Mouse (Mus musculus) megakaryocyte-erythroid progenitor cell, adult 5-6 weeks (primary cell): ENCODE results near the gene Vmn1r13. TPM values are rescaled to one million over a fixed set of nuclear protein-coding genes. Genes with fewer than 3 reads are reported as not detected.
"Not testable (repeated sequence)": the region's sequence is repeated elsewhere in the genome, so short reads cannot be mapped to it uniquely, and the experiment has no call there.

ENCODE experiments used
- ATAC-seq: replicated peaks from 2 replicates; pipeline ENCODE4 v1.8.0; 2016; ENCODE audit warnings: mild to moderate bottlenecking, inconsistent platforms; ENCODE audit not compliant: severe bottlenecking, poor library complexity, low FRiP score, low TSS enrichment
- total RNA-seq, 2 experiments: library from RNA; stranded (forward) in 1 of 2; stranded (reverse) in 1 of 2; fragments of 200-1000, 215-1000 nt in 1 of 2; fragments of >200 nt in 1 of 2; fragmentation: Nextera tagmentation in 1 of 2; gene quantifications; 2 replicates each; pipeline ENCODE4 v1.2.3; 2014 to 2017

Gene Vmn1r13
- total RNA-seq (2014; fragmentation: Nextera tagmentation) (not detected in 2 replicates), total RNA-seq (2017) (not detected in 2 replicates)

DNA sequence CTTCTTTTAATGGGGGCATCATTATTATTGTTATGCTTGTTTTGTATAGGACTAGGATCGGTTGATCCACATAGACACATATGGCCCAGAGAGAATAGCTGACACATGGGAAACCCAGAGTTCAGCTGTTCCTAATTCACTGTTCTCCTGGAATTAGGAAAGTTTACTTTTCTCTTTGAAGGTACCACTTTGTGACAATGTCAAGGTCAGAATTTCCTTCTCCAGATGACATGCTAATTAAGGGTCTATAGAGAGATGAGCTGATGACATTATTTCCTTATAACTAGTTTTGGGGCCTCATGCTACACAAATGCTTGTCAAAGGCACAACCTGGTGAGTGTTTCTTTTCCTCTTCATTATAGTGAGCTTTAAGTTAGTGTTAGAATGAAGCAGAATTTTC is at the start of gene Vmn1r13:
Gene Vmn1r13, plus strand, starts transcription at position 301 of the 400 bp plus-strand sequence.
- ATAC-seq = not testable (repeated sequence)

DNA sequence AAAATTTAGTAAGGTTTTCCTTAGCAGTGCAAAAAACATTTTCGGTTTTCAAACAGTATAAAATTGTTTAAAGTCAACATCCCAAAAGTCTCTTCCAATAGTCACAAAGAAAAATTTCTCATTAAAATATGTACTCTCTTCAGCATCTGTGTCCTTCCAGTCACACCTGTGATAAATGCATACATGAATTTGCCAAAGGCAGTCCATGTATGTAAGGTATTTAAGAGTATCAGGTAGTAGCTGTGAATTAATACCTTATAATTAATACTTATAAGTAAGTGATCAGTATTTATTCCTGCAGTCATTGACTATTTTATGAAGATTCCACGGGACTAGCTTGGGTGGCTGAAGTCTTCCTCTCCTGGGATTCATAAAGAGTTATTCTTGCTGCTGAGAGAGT is 46.5 kb upstream of the Vmn1r13 start, which contains the start of gene Vmn1r12:
Gene Vmn1r12, plus strand, starts transcription at position 301 of the 400 bp plus-strand sequence.
- ATAC-seq = no peak

DNA sequence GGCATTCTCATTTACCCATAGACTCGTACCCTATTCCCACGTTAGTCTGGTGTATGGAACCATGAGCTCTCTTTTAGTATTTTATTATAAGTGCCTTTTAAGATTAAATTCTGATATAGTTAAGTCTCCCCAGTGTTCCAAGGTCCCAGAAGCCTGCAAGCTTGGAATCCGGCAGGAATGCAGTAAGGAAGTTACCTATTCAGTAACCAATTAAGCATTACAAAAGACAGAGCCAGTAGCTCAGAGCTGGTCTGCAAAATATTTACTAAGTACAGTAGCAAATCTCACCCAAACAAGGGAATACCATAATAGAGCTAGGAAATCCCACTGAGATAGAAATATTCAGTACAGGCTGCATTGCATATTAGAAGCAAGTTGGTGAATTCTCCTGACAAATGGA is 13.1 kb upstream of the Vmn1r13 start:
- ATAC-seq = not testable (repeated sequence)

DNA sequence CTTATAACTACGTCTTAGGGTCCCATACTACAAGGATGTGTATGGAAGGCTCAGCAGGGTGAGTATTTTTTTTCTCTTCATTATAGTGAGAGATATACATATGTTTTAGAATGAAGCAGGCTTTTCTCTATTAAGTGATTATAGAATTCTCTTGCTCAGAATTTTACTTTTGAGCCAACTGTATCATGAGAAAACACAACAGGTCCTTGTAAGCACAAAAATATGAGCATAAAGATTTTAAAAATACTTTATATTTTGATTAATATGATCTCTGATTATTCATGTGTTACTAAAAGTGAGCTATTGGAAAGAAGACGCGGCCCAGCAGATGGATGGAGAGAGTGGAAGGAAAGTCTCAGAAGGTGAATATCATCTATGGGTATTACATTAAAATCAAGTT is 28.3 kb downstream of the Vmn1r13 start, which contains the start of gene Vmn1r14:
Gene Vmn1r14, plus strand, starts transcription at position 301 of the 400 bp plus-strand sequence.
- ATAC-seq = no peak

DNA sequence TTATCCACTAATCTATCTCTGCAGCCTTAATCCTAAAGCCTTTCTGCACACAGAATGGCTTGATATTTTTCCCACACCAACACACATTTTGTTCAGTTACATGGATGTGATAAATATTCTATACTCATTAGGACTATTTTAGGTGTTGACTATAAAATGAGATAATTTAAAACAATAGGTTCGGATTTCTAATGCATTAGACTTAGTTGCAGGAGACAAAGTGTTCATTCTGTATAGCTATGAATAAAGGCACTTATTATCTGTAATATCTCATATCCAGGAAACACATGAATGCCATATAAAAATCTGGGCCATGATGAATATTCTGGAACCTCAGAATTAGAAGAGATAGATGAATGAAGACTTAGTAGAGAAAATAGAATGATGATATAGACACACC is 54.6 kb downstream of the Vmn1r13 start, which contains the start of gene Vmn1r15:
Gene Vmn1r15, plus strand, starts transcription at position 301 of the 400 bp plus-strand sequence.
- no peak for ATAC-seq

DNA sequence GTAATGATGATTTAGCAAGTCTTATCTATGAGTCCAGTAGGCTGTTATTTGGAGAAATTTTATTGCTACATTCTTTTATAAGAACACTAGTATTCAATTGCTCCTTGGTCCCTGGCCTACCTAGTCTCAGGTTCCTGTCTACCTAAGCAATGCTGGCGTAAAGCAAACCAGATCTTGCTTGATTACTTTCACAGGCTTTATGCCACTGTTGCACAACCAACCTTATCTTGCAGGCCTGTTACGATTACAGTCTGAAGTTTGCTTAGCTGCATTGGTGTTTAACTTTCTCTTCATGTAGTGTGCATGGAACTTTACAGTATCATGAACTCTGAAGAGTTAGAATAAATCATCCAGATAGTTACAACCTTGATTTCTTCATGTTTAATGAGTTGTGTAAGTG is 57.9 kb downstream of the Vmn1r13 start:
- no peak for ATAC-seq

Other genes starting within 250 kb of the Vmn1r13 start
- gene Vmn1r5, start 233.0 kb upstream of the Vmn1r13 start, total RNA-seq (2014; fragmentation: Nextera tagmentation) = not detected in 2 replicates
- gene Vmn1r5, start 233.0 kb upstream of the Vmn1r13 start, total RNA-seq (2017) = not detected in 2 replicates
- gene Vmn1r6, start 206.0 kb upstream of the Vmn1r13 start, total RNA-seq (2014; fragmentation: Nextera tagmentation) = not detected in 2 replicates
- not detected in 2 replicates for gene Vmn1r6, start 206.0 kb upstream of the Vmn1r13 start, total RNA-seq (2017)
- not detected in 2 replicates for gene Vmn1r7, start 178.0 kb upstream of the Vmn1r13 start, total RNA-seq (2014; fragmentation: Nextera tagmentation)
- not detected in 2 replicates for gene Vmn1r7, start 178.0 kb upstream of the Vmn1r13 start, total RNA-seq (2017)
- not detected in 2 replicates for gene Vmn1r8, start 171.0 kb upstream of the Vmn1r13 start, total RNA-seq (2014; fragmentation: Nextera tagmentation)
- gene Vmn1r8, start 171.0 kb upstream of the Vmn1r13 start, total RNA-seq (2017) = not detected in 2 replicates
- gene Vmn1r9, start 136.5 kb upstream of the Vmn1r13 start, total RNA-seq (2014; fragmentation: Nextera tagmentation) = not detected in 2 replicates
- not detected in 2 replicates for gene Vmn1r9, start 136.5 kb upstream of the Vmn1r13 start, total RNA-seq (2017)
- not detected in 2 replicates for gene Vmn1r10, start 93.8 kb upstream of the Vmn1r13 start, total RNA-seq (2014; fragmentation: Nextera tagmentation)
- gene Vmn1r10, start 93.8 kb upstream of the Vmn1r13 start, total RNA-seq (2017) = not detected in 2 replicates
- not detected in 2 replicates for gene Vmn1r11, start 69.8 kb upstream of the Vmn1r13 start, total RNA-seq (2014; fragmentation: Nextera tagmentation)
- gene Vmn1r11, start 69.8 kb upstream of the Vmn1r13 start, total RNA-seq (2017) = not detected in 2 replicates
- not detected in 2 replicates for gene Vmn1r12, start 46.4 kb upstream of the Vmn1r13 start, total RNA-seq (2014; fragmentation: Nextera tagmentation)
- not detected in 2 replicates for gene Vmn1r12, start 46.4 kb upstream of the Vmn1r13 start, total RNA-seq (2017)
- gene Vmn1r14, start 28.4 kb downstream of the Vmn1r13 start, total RNA-seq (2014; fragmentation: Nextera tagmentation) = not detected in 2 replicates
- gene Vmn1r14, start 28.4 kb downstream of the Vmn1r13 start, total RNA-seq (2017) = not detected in 2 replicates
- not detected in 2 replicates for gene Vmn1r15, start 54.7 kb downstream of the Vmn1r13 start, total RNA-seq (2014; fragmentation: Nextera tagmentation)
- not detected in 2 replicates for gene Vmn1r15, start 54.7 kb downstream of the Vmn1r13 start, total RNA-seq (2017)
- not detected in 2 replicates for gene Vmn1r16, start 126.2 kb downstream of the Vmn1r13 start, total RNA-seq (2014; fragmentation: Nextera tagmentation)
- gene Vmn1r16, start 126.2 kb downstream of the Vmn1r13 start, total RNA-seq (2017) = not detected in 2 replicates
- not detected in 2 replicates for gene Vmn1r17, start 160.4 kb downstream of the Vmn1r13 start, total RNA-seq (2014; fragmentation: Nextera tagmentation)
- not detected in 2 replicates for gene Vmn1r17, start 160.4 kb downstream of the Vmn1r13 start, total RNA-seq (2017)
- gene Vmn1r18, start 192.5 kb downstream of the Vmn1r13 start, total RNA-seq (2014; fragmentation: Nextera tagmentation) = not detected in 2 replicates
- not detected in 2 replicates for gene Vmn1r18, start 192.5 kb downstream of the Vmn1r13 start, total RNA-seq (2017)
- not detected in 2 replicates for gene Vmn1r19, start 200.5 kb downstream of the Vmn1r13 start, total RNA-seq (2014; fragmentation: Nextera tagmentation)
- gene Vmn1r19, start 200.5 kb downstream of the Vmn1r13 start, total RNA-seq (2017) = not detected in 2 replicates
- not detected in 2 replicates for gene Vmn1r20, start 225.6 kb downstream of the Vmn1r13 start, total RNA-seq (2014; fragmentation: Nextera tagmentation)
- not detected in 2 replicates for gene Vmn1r20, start 225.6 kb downstream of the Vmn1r13 start, total RNA-seq (2017)